8 mouse cellular contexts compared by ENCODE assay signal in the genomic region with DNA sequence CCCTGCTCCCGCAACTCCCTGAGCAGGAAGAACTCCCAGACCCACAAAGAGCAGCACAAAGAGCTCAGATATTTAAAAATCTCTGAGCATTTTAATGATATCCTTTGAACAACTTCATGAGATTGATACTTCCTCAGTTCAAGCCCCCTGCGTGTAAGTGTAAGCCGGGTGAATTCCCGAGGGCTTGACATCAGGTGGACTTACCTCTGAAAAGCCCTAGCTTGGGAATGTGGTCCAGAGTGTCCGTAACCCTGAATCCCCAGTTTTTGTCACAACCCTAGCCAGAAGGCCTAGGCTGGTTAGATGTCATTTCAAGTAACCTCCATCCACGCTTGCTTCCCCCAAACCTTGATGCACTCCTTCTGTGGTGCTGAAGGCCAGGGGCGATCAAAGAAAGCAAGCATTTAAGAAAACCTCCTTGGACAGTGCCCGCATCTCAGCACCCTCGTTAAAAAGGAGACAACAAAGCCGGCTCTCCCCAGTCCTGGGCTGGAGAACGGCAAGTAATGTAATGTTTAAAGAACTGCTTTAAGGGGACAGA. TPM values are rescaled to one million over a fixed set of nuclear protein-coding genes. Genes with fewer than 3 reads are reported as not detected.
A peak's percentile ranks its signal among the peaks of the same experiment; 100 is the strongest.
DNase-seq lines count a peak whose midpoint lies in the region; ATAC-seq and TF ChIP-seq lines count a peak whose summit lies in the region.

No protein-coding gene starts in this region.

- H3K4me2 ChIP-seq in neural tube, embryonic 11.5 days (ENCODE audit: low read depth), result peak overlapping the region; percentile 71
- H3K4me2 ChIP-seq in forebrain, embryonic 13.5 days, result peak overlapping the region; percentile 81
- 0 out of 2 replicates have a peak overlapping the region, but pooled peaks have one; percentile 8 for H3K4me2 ChIP-seq in limb, embryonic 11.5 days (ENCODE audit: low read depth, severe bottlenecking)

- peak overlapping the region; percentile 83 for H3K4me3 ChIP-seq in neural tube, embryonic 11.5 days (ENCODE audit: low read depth, low read length)
- H3K4me3 ChIP-seq in forebrain, embryonic 13.5 days, result peak overlapping the region; percentile 75
- peak overlapping the region; percentile 88 for H3K4me3 ChIP-seq in limb, embryonic 11.5 days (ENCODE audit: low read depth, low read length)
- peak overlapping the region; percentile 97 for H3K4me3 ChIP-seq in small intestine, adult 2 months (ENCODE audit: low read depth, low read length)

- no peaks in the 10 kb centered on the region for H3K9me3 ChIP-seq in neural tube, embryonic 11.5 days (ENCODE audit: control insufficient read depth, low read length)
- H3K9me3 ChIP-seq in forebrain, embryonic 13.5 days (replicated peaks), result no peaks in the 10 kb centered on the region
- H3K9me3 ChIP-seq in limb, embryonic 11.5 days (ENCODE audit: control insufficient read depth, low read length), result no peaks in the 10 kb centered on the region

- peak overlapping the region; percentile 11; the same call in 1 of the 2 replicates for H3K9ac ChIP-seq in neural tube, embryonic 11.5 days (ENCODE audit: low read length)
- peak overlapping the region; percentile 50 for H3K9ac ChIP-seq in forebrain, embryonic 13.5 days
- H3K9ac ChIP-seq in limb, embryonic 11.5 days (ENCODE audit: low read length), result peak overlapping the region; percentile 27; the same call in 1 of the 2 replicates

- ATAC-seq in neural tube, embryonic 11.5 days (ENCODE audit: insufficient read depth, low FRiP score, low TSS enrichment), result peak; percentile 16; the same call in 1 of the 2 replicates
- peak; percentile 34; the same call in 1 of the 2 replicates for ATAC-seq in forebrain, embryonic 13.5 days
- no peak; the same call in 1 of the 2 replicates for ATAC-seq in limb, embryonic 11.5 days (ENCODE audit: insufficient number of reproducible peaks, low FRiP score, low TSS enrichment, low read depth)

- H3K27ac ChIP-seq in neural tube, embryonic 11.5 days (ENCODE audit: low read depth, low read length), result no peak overlapping the region
- H3K27ac ChIP-seq in forebrain, embryonic 13.5 days, result peak overlapping the region; percentile 52; the same call in 1 of the 2 replicates
- H3K27ac ChIP-seq in limb, embryonic 11.5 days (replicated peaks; ENCODE audit: low read depth, low read length), result no peak overlapping the region
- no peak overlapping the region for H3K27ac ChIP-seq in small intestine, adult 2 months (ENCODE audit: insufficient read depth, low read depth, low read length)

- no peaks in the 10 kb centered on the region for H3K27me3 ChIP-seq in neural tube, embryonic 11.5 days (ENCODE audit: control insufficient read depth, insufficient read depth, low read length)
- H3K27me3 ChIP-seq in forebrain, embryonic 13.5 days, result no peaks in the 10 kb centered on the region
- H3K27me3 ChIP-seq in limb, embryonic 11.5 days (ENCODE audit: control insufficient read depth, insufficient read depth, low read length), result no peaks in the 10 kb centered on the region
- H3K27me3 ChIP-seq in small intestine, adult 2 months (ENCODE audit: control insufficient read depth, insufficient read depth, low read length), result no peaks in the 10 kb centered on the region

- no peak for TF ChIP-seq CTCF in small intestine, adult 2 months (IDR thresholded peaks at IDR 0.05; ENCODE audit: extremely low read depth, insufficient read length, insufficient replicate concordance, low read depth, low read length)

- no peak for DNase-seq in neural tube, embryonic 11.5 days (ENCODE audit: low spot score)
- DNase-seq in neural tube, embryonic 10.5 days (ENCODE audit: extremely low spot score, low spot score), result no peak
- DNase-seq in limb, embryonic 11.5 days (ENCODE audit: low spot score), result no peak
- DNase-seq in right cerebral cortex, adult 18-20 months, result no peak
- DNase-seq in gastrocnemius, adult 18-20 months (ENCODE audit: low spot score), result no peak
- DNase-seq in cerebellum, postnatal 14 days, result no peak

- no peaks in the 10 kb centered on the region for H3K36me3 ChIP-seq in neural tube, embryonic 11.5 days (ENCODE audit: control insufficient read depth, insufficient read depth, low read length)
- no peaks in the 10 kb centered on the region; the same call in 1 of the 2 replicates for H3K36me3 ChIP-seq in forebrain, embryonic 13.5 days (ENCODE audit: poor library complexity, severe bottlenecking)
- H3K36me3 ChIP-seq in limb, embryonic 11.5 days (ENCODE audit: control insufficient read depth, insufficient read depth, low read length), result no peaks in the 10 kb centered on the region
- H3K36me3 ChIP-seq in small intestine, adult 2 months (ENCODE audit: control insufficient read depth, insufficient read depth, low read length), result no peaks in the 10 kb centered on the region

- WGBS in neural tube, embryonic 11.5 days, result 61% methylated on average over 11 of the region's 11 CpGs
- WGBS in forebrain, embryonic 13.5 days, result 43% methylated on average over 11 of the region's 11 CpGs
- 52% methylated on average over 11 of the region's 11 CpGs for WGBS in limb, embryonic 11.5 days
- WGBS in small intestine, adult 2 months, result 59% methylated on average over 11 of the region's 11 CpGs

- H3K4me1 ChIP-seq in neural tube, embryonic 11.5 days (ENCODE audit: control insufficient read depth, insufficient read depth, low read length), result peaks cover 4% of the 10 kb centered on the region; the same call in 1 of the 2 replicates
- peaks cover 16% of the 10 kb centered on the region for H3K4me1 ChIP-seq in forebrain, embryonic 13.5 days
- peaks cover 5% of the 10 kb centered on the region; the same call in 1 of the 2 replicates for H3K4me1 ChIP-seq in limb, embryonic 11.5 days (ENCODE audit: control insufficient read depth, insufficient read depth, low read length)
- H3K4me1 ChIP-seq in small intestine, adult 2 months (ENCODE audit: control insufficient read depth, insufficient read depth, insufficient read length, low read length), result peaks cover 4% of the 10 kb centered on the region; the same call in 1 of the 2 replicates

- TF ChIP-seq POLR2A in small intestine, adult 2 months (IDR thresholded peaks at IDR 0.05; ENCODE audit: low read depth, low read length), result no peak

RNA-seq across cellular contexts. Expression of gene Urb1, which starts 0.6 kb away (rescaled TPM):
- polyA plus RNA-seq in neural tube, embryonic 11.5 days (2014; fragmentation: Nextera tagmentation; extraction: Ambion mirVana), result 12.8 and 14.0 TPM in 2 replicates
- 8.8 and 9.7 TPM in 2 replicates for polyA plus RNA-seq in forebrain, embryonic 13.5 days (2015; fragmentation: Nextera tagmentation; extraction: Ambion mirVana)
- polyA plus RNA-seq in limb, embryonic 11.5 days (2014; fragmentation: Nextera tagmentation; extraction: Ambion mirVana), result 16.6 and 16.7 TPM in 2 replicates
- 1.8 and 1.9 TPM in 2 replicates for polyA plus RNA-seq in small intestine, adult 2 months (2012; rRNA removed)
- 1 to 10 TPM; 5.1 to 5.2 TPM for total RNA-seq in gastrocnemius, adult 18-20 months (2021)

RNA-seq across cellular contexts. Expression of gene Eva1c, which starts 15.7 kb away (rescaled TPM):
- 0.73 and 0.95 TPM in 2 replicates for polyA plus RNA-seq in neural tube, embryonic 11.5 days (2014; fragmentation: Nextera tagmentation; extraction: Ambion mirVana)
- 4.3 and 5.2 TPM in 2 replicates for polyA plus RNA-seq in forebrain, embryonic 13.5 days (2015; fragmentation: Nextera tagmentation; extraction: Ambion mirVana)
- polyA plus RNA-seq in limb, embryonic 11.5 days (2014; fragmentation: Nextera tagmentation; extraction: Ambion mirVana), result 0.23 and 0.44 TPM in 2 replicates
- polyA plus RNA-seq in small intestine, adult 2 months (2012; rRNA removed), result 0.19 and 0.50 TPM in 2 replicates
- total RNA-seq in gastrocnemius, adult 18-20 months (2021), result under 1 TPM; 0.26 to 0.59 TPM

Comparison
In these comparisons a context has a peak if more than half of its experiments do, and no peak if none do; other contexts are left out.
1. H3K4me2 ChIP-seq: peak in every context shown above with its lines; median percentile 81 in forebrain, embryonic 13.5 days; 71 in neural tube, embryonic 11.5 days; 8 in limb, embryonic 11.5 days.